In genomic region chr16:31898546-31899326, GRCm38 (mm10) we compare ENCODE assay signal across 10 mouse cellular contexts. TPM values are rescaled to one million over a fixed set of nuclear protein-coding genes. Genes with fewer than 3 reads are reported as not detected.
DNase-seq lines count a peak whose midpoint lies in the region; ATAC-seq and TF ChIP-seq lines count a peak whose summit lies in the region.
"Had no signal": no experiment of that assay in that cellular context is flagged by ENCODE, and none has a peak within 500 bp of the region (broad histone marks: within the 10 kb centered on the region; RNA-seq: fewer than 3 reads in every experiment).

No protein-coding gene starts in this region.

- 77% methylated on average over 18 of the region's 18 CpGs for whole genome bisulfite sequencing in lung, embryonic 14.5 days
- 62% methylated on average over 18 of the region's 18 CpGs for WGBS in hindbrain, embryonic 15.5 days
- 73% methylated on average over 18 of the region's 18 CpGs for WGBS in stomach, postnatal 0 days

- no peaks in the 10 kb centered on the region for H3K27me3 ChIP-seq in lung, embryonic 14.5 days (ENCODE audit: insufficient read depth, low read length)
- H3K27me3 ChIP-seq in hindbrain, embryonic 15.5 days = no peaks in the 10 kb centered on the region
- no peaks in the 10 kb centered on the region for H3K27me3 ChIP-seq in stomach, postnatal 0 days (ENCODE audit: control insufficient read depth, insufficient read depth, low read length)

- TF ChIP-seq CTCF in lung, embryonic 14.5 days (IDR thresholded peaks at IDR 0.05; ENCODE audit: low read depth) = no peak
- no peak for TF ChIP-seq CTCF in stomach, postnatal 0 days (IDR thresholded peaks at IDR 0.05; ENCODE audit: low read depth)

- H3K36me3 ChIP-seq in lung, embryonic 14.5 days (ENCODE audit: insufficient read depth) = no peaks in the 10 kb centered on the region
- no peaks in the 10 kb centered on the region for H3K36me3 ChIP-seq in hindbrain, embryonic 15.5 days
- no peaks in the 10 kb centered on the region for H3K36me3 ChIP-seq in stomach, postnatal 0 days (ENCODE audit: control insufficient read depth, insufficient read depth, low read length)

- no peaks in the 10 kb centered on the region for H3K4me1 ChIP-seq in lung, embryonic 14.5 days (ENCODE audit: insufficient read depth)
- peaks cover 27% of the 10 kb centered on the region for H3K4me1 ChIP-seq in hindbrain, embryonic 15.5 days (replicated peaks)
- no peaks in the 10 kb centered on the region for H3K4me1 ChIP-seq in stomach, postnatal 0 days (replicated peaks; ENCODE audit: control insufficient read depth, insufficient read depth)

- no peak overlapping the region for H3K9ac ChIP-seq in lung, embryonic 14.5 days
- no peak overlapping the region for H3K9ac ChIP-seq in hindbrain, embryonic 15.5 days
- no peak overlapping the region for H3K9ac ChIP-seq in stomach, postnatal 0 days (ENCODE audit: low read length)
- H3K9ac ChIP-seq: liver, embryonic 14.5 days had no signal

- no peak overlapping the region for H3K27ac ChIP-seq in lung, embryonic 14.5 days (ENCODE audit: low read depth)
- peak overlapping the region; percentile 77 for H3K27ac ChIP-seq in hindbrain, embryonic 15.5 days (replicated peaks)
- H3K27ac ChIP-seq in stomach, postnatal 0 days (replicated peaks) = no peak overlapping the region
- H3K27ac ChIP-seq: liver, embryonic 14.5 days had no signal

- intact Hi-C loops in left cerebral cortex, postnatal 25 days (cut with DNase I) = loop anchor here (1.0 kb wide), 2 partner anchors 11 to 22 kb away; no protein-coding TSS in a partner anchor
- intact Hi-C loops in gastrocnemius, postnatal 36 days (cut with DNase I) = no loop called here

- H3K4me3 ChIP-seq in lung, embryonic 14.5 days (ENCODE audit: low read depth, low read length) = no peak overlapping the region
- no peak overlapping the region for H3K4me3 ChIP-seq in hindbrain, embryonic 15.5 days
- H3K4me3 ChIP-seq in stomach, postnatal 0 days (ENCODE audit: low read depth, low read length) = no peak overlapping the region

- DNase-seq in lung, embryonic 14.5 days = peak; percentile 24
- DNase-seq in lung, postnatal 4 days = no peak
- peak; percentile 87 to 98 for DNase-seq in left cerebral cortex, postnatal 25 days (ENCODE audit: low spot score in 2 of 2)
- DNase-seq in right cerebral cortex, postnatal 10 days (ENCODE audit: low spot score in 2 of 2) = peak; percentile 87 to 92
- DNase-seq in gastrocnemius, postnatal 36 days = no peak
- no peak for DNase-seq in stomach, postnatal 0 days (ENCODE audit: low spot score)
- DNase-seq in adrenal gland, postnatal 10 days = no peak

- no peak for TF ChIP-seq EP300 in stomach, postnatal 0 days (optimal IDR thresholded peaks at IDR 0.05)

- H3K4me2 ChIP-seq in lung, embryonic 14.5 days = no peak overlapping the region
- 0 out of 2 replicates have a peak overlapping the region, but pooled peaks have one; percentile 2 for H3K4me2 ChIP-seq in hindbrain, embryonic 15.5 days
- H3K4me2 ChIP-seq in stomach, postnatal 0 days (replicated peaks; ENCODE audit: low read depth) = no peak overlapping the region

- peak; percentile 31; the same call in 1 of the 2 replicates for ATAC-seq in lung, embryonic 14.5 days (ENCODE audit: insufficient read depth)
- peak; percentile 76 for ATAC-seq in hindbrain, embryonic 15.5 days (ENCODE audit: low FRiP score, low read depth)
- no peak for ATAC-seq in stomach, postnatal 0 days (ENCODE audit: low FRiP score, low TSS enrichment)

- H3K9me3 ChIP-seq in lung, embryonic 14.5 days (ENCODE audit: low read depth, low read length) = no peaks in the 10 kb centered on the region
- no peaks in the 10 kb centered on the region for H3K9me3 ChIP-seq in hindbrain, embryonic 15.5 days
- no peaks in the 10 kb centered on the region for H3K9me3 ChIP-seq in stomach, postnatal 0 days (ENCODE audit: control insufficient read depth, low read length)

RNA-seq across cellular contexts. Expression of gene Meltf, which starts 20.1 kb away (rescaled TPM):
- polyA plus RNA-seq in lung, embryonic 14.5 days (2014; fragmentation: Nextera tagmentation; extraction: Ambion mirVana) = 0.08 TPM in 1 of 2 replicates, not detected in the other
- 0.29 and 0.31 TPM in 2 replicates for polyA plus RNA-seq in hindbrain, embryonic 15.5 days (2015; fragmentation: Nextera tagmentation; extraction: Ambion mirVana)
- under 1 TPM; 0.30 to 0.55 TPM for total RNA-seq in left cerebral cortex, postnatal 25 days (2021)
- not detected for total RNA-seq in gastrocnemius, postnatal 36 days (2021)
- polyA plus RNA-seq in stomach, postnatal 0 days (2015; fragmentation: Nextera tagmentation; extraction: Ambion mirVana) = 0.06 TPM in 1 of 2 replicates, not detected in the other
- under 1 TPM; 0.06 to 0.24 TPM for total RNA-seq in adrenal gland, postnatal 10 days (2021)
- polyA plus RNA-seq: heart, postnatal 0 days had no signal

RNA-seq across cellular contexts. Expression of gene Pigz, which starts 34.9 kb away (rescaled TPM):
- polyA plus RNA-seq in lung, embryonic 14.5 days (2014; fragmentation: Nextera tagmentation; extraction: Ambion mirVana) = 0.42 and 0.43 TPM in 2 replicates
- polyA plus RNA-seq in hindbrain, embryonic 15.5 days (2015; fragmentation: Nextera tagmentation; extraction: Ambion mirVana) = 4.2 and 4.8 TPM in 2 replicates
- 10 to 100 TPM; 23.3 to 25.1 TPM for total RNA-seq in left cerebral cortex, postnatal 25 days (2021)
- under 1 TPM; 0.37 to 0.94 TPM for total RNA-seq in gastrocnemius, postnatal 36 days (2021)
- 1.4 and 1.7 TPM in 2 replicates for polyA plus RNA-seq in stomach, postnatal 0 days (2015; fragmentation: Nextera tagmentation; extraction: Ambion mirVana)
- total RNA-seq in adrenal gland, postnatal 10 days (2021) = 1 to 10 TPM in 1 of 2 experiments, under 1 TPM in 1; 0.48 to 1.6 TPM

RNA-seq across cellular contexts. Expression of gene 0610012G03Rik, which starts 49.6 kb away (rescaled TPM):
- polyA plus RNA-seq in lung, embryonic 14.5 days (2014; fragmentation: Nextera tagmentation; extraction: Ambion mirVana) = 80.1 and 80.5 TPM in 2 replicates
- 118 and 123 TPM in 2 replicates for polyA plus RNA-seq in hindbrain, embryonic 15.5 days (2015; fragmentation: Nextera tagmentation; extraction: Ambion mirVana)
- 10 to 100 TPM; 45.3 to 47.3 TPM for total RNA-seq in left cerebral cortex, postnatal 25 days (2021)
- total RNA-seq in gastrocnemius, postnatal 36 days (2021) = 10 to 100 TPM; 50.3 to 55.0 TPM
- 109 and 112 TPM in 2 replicates for polyA plus RNA-seq in stomach, postnatal 0 days (2015; fragmentation: Nextera tagmentation; extraction: Ambion mirVana)
- 10 to 100 TPM; 55.0 to 58.8 TPM for total RNA-seq in adrenal gland, postnatal 10 days (2021)

RNA-seq across cellular contexts. Expression of gene Ncbp2, which starts 49.6 kb away (rescaled TPM):
- polyA plus RNA-seq in lung, embryonic 14.5 days (2014; fragmentation: Nextera tagmentation; extraction: Ambion mirVana) = 115 and 117 TPM in 2 replicates
- polyA plus RNA-seq in hindbrain, embryonic 15.5 days (2015; fragmentation: Nextera tagmentation; extraction: Ambion mirVana) = 89.0 and 93.7 TPM in 2 replicates
- total RNA-seq in left cerebral cortex, postnatal 25 days (2021) = 10 to 100 TPM; 50.9 to 53.8 TPM
- total RNA-seq in gastrocnemius, postnatal 36 days (2021) = 10 to 100 TPM; 11.3 to 11.9 TPM
- 50.9 and 52.3 TPM in 2 replicates for polyA plus RNA-seq in stomach, postnatal 0 days (2015; fragmentation: Nextera tagmentation; extraction: Ambion mirVana)
- total RNA-seq in adrenal gland, postnatal 10 days (2021) = 10 to 100 TPM; 41.2 to 43.9 TPM

Comparison
In these comparisons a context has a peak if more than half of its experiments do, and no peak if none do; other contexts are left out.
1. DNase-seq: peak in lung, embryonic 14.5 days (single experiment), left cerebral cortex, postnatal 25 days (2 of 2) and right cerebral cortex, postnatal 10 days (2 of 2); none in lung, postnatal 4 days (0 of 2), gastrocnemius, postnatal 36 days (0 of 2), stomach, postnatal 0 days (single experiment) and adrenal gland, postnatal 10 days (single experiment).
2. RNA of gene Pigz, which starts 34.9 kb away (total RNA-seq): 23.3 to 25.1 TPM in left cerebral cortex, postnatal 25 days; 0.48 to 1.6 TPM in adrenal gland, postnatal 10 days and 0.37 to 0.94 TPM in gastrocnemius, postnatal 36 days; every median in the first group is over 4 times any median in the second.